ENCODE assay signal across 14 mouse cellular contexts in genomic region chr4:120045131-120045537, GRCm38 (mm10). TPM values are rescaled to one million over a fixed set of nuclear protein-coding genes. Genes with fewer than 3 reads are reported as not detected.
A peak's percentile ranks its signal among the peaks of the same experiment; 100 is the strongest.
DNase-seq lines count a peak whose midpoint lies in the region; ATAC-seq and TF ChIP-seq lines count a peak whose summit lies in the region.
"Had no signal": no experiment of that assay in that cellular context is flagged by ENCODE, and none has a peak within 500 bp of the region (broad histone marks: within the 10 kb centered on the region; RNA-seq: fewer than 3 reads in every experiment).

No protein-coding gene starts in this region.

- H3K4me1 ChIP-seq in cortical plate, adult 2 months (ENCODE audit: control insufficient read depth, insufficient read depth, low read length): peaks cover 18% of the 10 kb centered on the region

- no peak for TF ChIP-seq POLR2A in cortical plate, adult 2 months (IDR thresholded peaks at IDR 0.05; ENCODE audit: extremely low read depth, insufficient read depth, low read length)

- ATAC-seq in monocyte, adult 5-6 weeks (replicated peaks; ENCODE audit: insufficient number of reproducible peaks, low FRiP score, low TSS enrichment, poor library complexity, severe bottlenecking): no peak

- no peak for TF ChIP-seq CTCF in cortical plate, adult 2 months (IDR thresholded peaks at IDR 0.05; ENCODE audit: extremely low read depth, insufficient read depth, low read length)

- no peak overlapping the region for H3K4me3 ChIP-seq in cortical plate, adult 2 months (ENCODE audit: insufficient read depth, low read length)
- H3K4me3 ChIP-seq: limb, embryonic 13.5 days had no signal

- H3K27ac ChIP-seq in cortical plate, adult 2 months (ENCODE audit: insufficient read depth, low read length): peak overlapping the region; percentile 64; the same call in 1 of the 2 replicates
- H3K27ac ChIP-seq: limb, embryonic 13.5 days had no signal

- intact Hi-C loops in left cerebral cortex, postnatal 4 days (cut with DNase I): no loop called here
- intact Hi-C loops in heart, postnatal 36 days (cut with DNase I): no loop called here

- peak; percentile 89 for DNase-seq in Muller cell, postnatal 12 days (ENCODE audit: inconsistent ontology term)
- DNase-seq in layer of hippocampus, adult 8-10 months (ENCODE audit: low spot score in 2 of 2): peak; percentile 87 to 89
- DNase-seq in left cerebral cortex, postnatal 4 days: peak; percentile 21
- no peak for DNase-seq in heart, postnatal 36 days
- DNase-seq in kidney, adult 8-10 months: no peak
- DNase-seq: kidney, adult 18-20 months; lung, postnatal 10 days had no signal

RNA-seq across cellular contexts. Expression of gene AL607142.1, which starts 19.7 kb away (rescaled TPM):
- polyA plus RNA-seq in cortical plate, adult 2 months (2012; rRNA removed): not detected in 2 replicates
- total RNA-seq in layer of hippocampus, adult 8-10 months (2022): not detected
- total RNA-seq in left cerebral cortex, postnatal 4 days (2021): not detected
- not detected in 3 replicates for total RNA-seq in monocyte, adult 5-6 weeks (2017)
- not detected for total RNA-seq in heart, postnatal 36 days (2021)
- total RNA-seq: common myeloid progenitor, adult 5-6 weeks; ES-E14 had no signal
- polyA plus RNA-seq: heart, embryonic 16.5 days; limb, embryonic 13.5 days; small intestine, adult 2 months had no signal

Comparison
In these comparisons a context has a peak if more than half of its experiments do, and no peak if none do; other contexts are left out.
1. DNase-seq: peak in Muller cell, postnatal 12 days (single experiment), layer of hippocampus, adult 8-10 months (2 of 2) and left cerebral cortex, postnatal 4 days (single experiment); none in heart, postnatal 36 days (0 of 2) and kidney, adult 8-10 months (0 of 2).